Mouse (Mus musculus) limb, embryonic 10.5 days (tissue): ENCODE results near the gene Ireb2. TPM values are rescaled to one million over a fixed set of nuclear protein-coding genes. Genes with fewer than 3 reads are reported as not detected.
"Not testable (repeated sequence)": the region's sequence is repeated elsewhere in the genome, so short reads cannot be mapped to it uniquely, and the experiment has no call there.

Source experiments
- DNase-seq: peaks from one replicate; pipeline ENCODE4 v3.0.0-alpha.2; 2017; ENCODE audit warnings: low spot score
- H3K27ac ChIP-seq: fragments of 300-500 bp; sonication (generic); 2 replicates; pipeline ENCODE4 v1.5.1; 2016; ENCODE audit warnings: mild to moderate bottlenecking
- H3K27me3 ChIP-seq: fragments of 300-500 bp; sonication (generic); 2 replicates; pipeline ENCODE4 v1.6.1; 2016; ENCODE audit warnings: low read depth, mild to moderate bottlenecking; ENCODE audit not compliant: poor library complexity, severe bottlenecking
- H3K36me3 ChIP-seq: fragments of 300-500 bp; sonication (generic); 2 replicates; pipeline ENCODE4 v1.6.1; 2016; ENCODE audit warnings: mild to moderate bottlenecking, moderate library complexity
- H3K4me1 ChIP-seq: fragments of 300-500 bp; sonication (generic); 2 replicates; pipeline ENCODE4 v1.6.1; 2016
- H3K4me3 ChIP-seq: fragments of 300-500 bp; sonication (generic); 2 replicates; pipeline ENCODE4 v1.5.1; 2016; ENCODE audit warnings: mild to moderate bottlenecking, moderate library complexity
- H3K9me3 ChIP-seq: fragments of 300-500 bp; sonication (generic); replicated peaks from 2 replicates; pipeline ENCODE4 v1.6.1; 2016; ENCODE audit warnings: mild to moderate bottlenecking
- WGBS: fragments of 180-500 bp; shearing (Covaris S2); methylation state at CpG from one replicate; pipeline ENCODE4 v1.1.7; 2016; 5-methylcytosine and 5-hydroxymethylcytosine counted together
- polyA plus RNA-seq: library from polyadenylated mRNA; unstranded; fragments of >200 nt; fragmentation: Nextera tagmentation; extraction: Ambion mirVana; gene quantifications from 2 replicates; pipeline ENCODE4 v1.2.1, GENCODE M21; 2016

Ireb2 gene
- 40.6 and 46.7 TPM in 2 replicates for polyA plus RNA-seq

GRCm38 (mm10) chr9:54863363-54864281 is at the start of gene Ireb2:
Gene Ireb2 (plus strand): TSS chr9:54863789.
- Histone ChIP-seq H3K27ac (peak within 1 kb of the TSS; percentile 98), H3K9me3 (no peaks in the 10 kb centered on the region), H3K27me3 (no peaks in the 10 kb centered on the region), H3K4me1 (peaks cover 16% of the 10 kb centered on the region), H3K36me3 (peaks cover 38% of the 10 kb centered on the region), H3K4me3 (peak within 1 kb of the TSS; percentile 99)
- DNase-seq, result peak; percentile 99
- WGBS, result under 1% methylated on average over 72 of the region's 72 CpGs

GRCm38 (mm10) chr9:54816508-54817201 is 46.9 kb upstream of the Ireb2 start:
- WGBS, result 46% methylated on average over 10 of the region's 10 CpGs
- peak overlapping the region; percentile 82 for H3K27ac ChIP-seq
- peaks cover 56% of the 10 kb centered on the region for H3K4me1 ChIP-seq
- H3K36me3 ChIP-seq, result no peaks in the 10 kb centered on the region
- no peak for DNase-seq
- H3K9me3 ChIP-seq, result no peaks in the 10 kb centered on the region
- no peaks in the 10 kb centered on the region for H3K27me3 ChIP-seq
- H3K4me3 ChIP-seq, result no peak overlapping the region

GRCm38 (mm10) chr9:54821442-54822100 is 42.0 kb upstream of the Ireb2 start:
- Histone ChIP-seq H3K36me3 (no peaks in the 10 kb centered on the region), H3K27ac (peak overlapping the region; percentile 66), H3K4me1 (peaks cover 39% of the 10 kb centered on the region), H3K9me3 (no peaks in the 10 kb centered on the region), H3K4me3 (no peak overlapping the region), H3K27me3 (no peaks in the 10 kb centered on the region)
- no peak for DNase-seq
- 38% methylated on average over 5 of the region's 5 CpGs for WGBS

- H3K9me3 ChIP-seq, result no peaks in the 10 kb centered on the region
- no peak for DNase-seq
- H3K36me3 ChIP-seq, result no peaks in the 10 kb centered on the region
- H3K4me3 ChIP-seq, result no peak overlapping the region
- H3K4me1 ChIP-seq, result 0 out of 2 replicates have a peak, but pooled peaks cover 3% of the 10 kb centered on the region
- H3K27ac ChIP-seq, result no peak overlapping the region
- WGBS, result 34% methylated on average over 2 of the region's 2 CpGs
- no peaks in the 10 kb centered on the region for H3K27me3 ChIP-seq
Observed at GRCm38 (mm10) chr9:54829760-54830159, 33.8 kb upstream of the Ireb2 start.

- Histone ChIP-seq H3K9me3 (no peaks in the 10 kb centered on the region), H3K4me1 (0 out of 2 replicates have a peak, but pooled peaks cover 3% of the 10 kb centered on the region), H3K27me3 (no peaks in the 10 kb centered on the region), H3K27ac (no peak overlapping the region), H3K36me3 (no peaks in the 10 kb centered on the region), H3K4me3 (no peak overlapping the region)
- peak; percentile 66 for DNase-seq
- WGBS, result 43% methylated on average over 3 of the region's 3 CpGs
Observed at GRCm38 (mm10) chr9:54830624-54831023, 33.0 kb upstream of the Ireb2 start.

GRCm38 (mm10) chr9:54833831-54834230 is 29.8 kb upstream of the Ireb2 start:
- 78% methylated on average over 1 of the region's 1 CpGs for WGBS

GRCm38 (mm10) chr9:54835951-54836717 is 27.5 kb upstream of the Ireb2 start:
- not testable (repeated sequence) for DNase-seq, H3K4me3 ChIP-seq, H3K27ac ChIP-seq, H3K4me1 ChIP-seq, H3K27me3 ChIP-seq, H3K36me3 ChIP-seq, H3K9me3 ChIP-seq
- 85% methylated on average over 6 of the region's 6 CpGs for WGBS

More at GRCm38 (mm10) chr9:54833831-54834230, 29.8 kb upstream of the Ireb2 start:
- H3K27me3 ChIP-seq, result no peaks in the 10 kb centered on the region
- no peak for DNase-seq
- no peaks in the 10 kb centered on the region for H3K9me3 ChIP-seq
- H3K4me3 ChIP-seq, result no peak overlapping the region
- no peaks in the 10 kb centered on the region for H3K36me3 ChIP-seq
- peaks cover 3% of the 10 kb centered on the region; the same call in 1 of the 2 replicates for H3K4me1 ChIP-seq
- H3K27ac ChIP-seq, result no peak overlapping the region

- DNase-seq, result no peak
- 63% methylated on average over 7 of the region's 7 CpGs for WGBS
- Histone ChIP-seq H3K27me3 (no peaks in the 10 kb centered on the region), H3K4me3 (no peak overlapping the region), H3K36me3 (no peaks in the 10 kb centered on the region), H3K9me3 (no peaks in the 10 kb centered on the region), H3K4me1 (peaks cover 3% of the 10 kb centered on the region; the same call in 1 of the 2 replicates), H3K27ac (no peak overlapping the region)
Observed at GRCm38 (mm10) chr9:54837835-54838234, 25.8 kb upstream of the Ireb2 start.

GRCm38 (mm10) chr9:54840145-54840544 is 23.4 kb upstream of the Ireb2 start:
- Histone ChIP-seq H3K9me3 (no peaks in the 10 kb centered on the region), H3K4me3 (no peak overlapping the region), H3K4me1 (peaks cover 12% of the 10 kb centered on the region), H3K36me3 (no peaks in the 10 kb centered on the region), H3K27me3 (no peaks in the 10 kb centered on the region), H3K27ac (no peak overlapping the region)
- no peak for DNase-seq
- WGBS, result 88% methylated on average over 1 of the region's 1 CpGs

- Histone ChIP-seq H3K36me3 (no peaks in the 10 kb centered on the region), H3K4me3 (no peak overlapping the region), H3K9me3 (no peaks in the 10 kb centered on the region), H3K27me3 (no peaks in the 10 kb centered on the region), H3K27ac (no peak overlapping the region), H3K4me1 (peaks cover 12% of the 10 kb centered on the region)
- whole genome bisulfite sequencing, result 82% methylated on average over 5 of the region's 5 CpGs
- DNase-seq, result no peak
Observed at GRCm38 (mm10) chr9:54842311-54842710, 21.3 kb upstream of the Ireb2 start.

- 75% methylated on average over 6 of the region's 6 CpGs for WGBS
- Histone ChIP-seq H3K36me3 (no peaks in the 10 kb centered on the region), H3K4me3 (no peak overlapping the region), H3K27me3 (no peaks in the 10 kb centered on the region), H3K27ac (no peak overlapping the region; the same call in 1 of the 2 replicates), H3K9me3 (no peaks in the 10 kb centered on the region), H3K4me1 (peaks cover 9% of the 10 kb centered on the region)
- DNase-seq, result no peak
Observed at GRCm38 (mm10) chr9:54843887-54844286, 19.7 kb upstream of the Ireb2 start.

- Histone ChIP-seq H3K4me3 (no peak overlapping the region), H3K27me3 (no peaks in the 10 kb centered on the region), H3K9me3 (no peaks in the 10 kb centered on the region), H3K27ac (no peak overlapping the region), H3K4me1 (peaks cover 9% of the 10 kb centered on the region), H3K36me3 (no peaks in the 10 kb centered on the region)
- WGBS, result 70% methylated on average over 3 of the region's 3 CpGs
- DNase-seq, result no peak
Observed at GRCm38 (mm10) chr9:54844556-54845176, 18.9 kb upstream of the Ireb2 start.
